Mouse (Mus musculus) adipocyte (in vitro differentiated cells): Measurements from ENCODE around the gene Ugt1a9.

Source experiments
- DNase-seq: peaks from one replicate; pipeline ENCODE4 v3.0.0-alpha.2; 2016; ENCODE audit warnings: low spot score

Gene Ugt1a9

DNA sequence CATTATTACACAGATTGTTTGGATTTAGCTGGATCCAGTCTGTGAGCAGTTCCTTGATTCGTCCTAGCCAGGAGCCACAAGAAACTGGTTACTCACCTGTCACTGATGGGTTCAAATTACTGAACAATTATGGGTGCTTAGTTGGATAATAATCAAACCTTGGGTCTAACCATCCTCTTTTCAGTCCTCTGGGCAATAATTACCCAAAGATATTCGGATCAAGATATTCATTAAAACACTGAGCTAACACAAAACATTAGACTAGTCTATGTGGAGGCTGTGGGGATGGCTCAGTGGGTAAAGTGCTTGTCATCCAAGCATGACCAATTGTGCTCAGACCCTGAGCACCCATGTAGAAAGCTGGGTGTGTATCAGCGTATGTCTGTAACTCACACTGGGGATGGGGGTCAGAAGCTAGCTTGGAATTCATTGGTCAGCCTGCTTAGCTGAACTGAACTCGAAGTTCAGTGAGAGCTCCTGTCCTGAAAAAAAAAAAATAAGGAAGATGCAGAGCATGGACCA lies 165.4 kb downstream of the Ugt1a9 start:
- no peak for DNase-seq

DNA sequence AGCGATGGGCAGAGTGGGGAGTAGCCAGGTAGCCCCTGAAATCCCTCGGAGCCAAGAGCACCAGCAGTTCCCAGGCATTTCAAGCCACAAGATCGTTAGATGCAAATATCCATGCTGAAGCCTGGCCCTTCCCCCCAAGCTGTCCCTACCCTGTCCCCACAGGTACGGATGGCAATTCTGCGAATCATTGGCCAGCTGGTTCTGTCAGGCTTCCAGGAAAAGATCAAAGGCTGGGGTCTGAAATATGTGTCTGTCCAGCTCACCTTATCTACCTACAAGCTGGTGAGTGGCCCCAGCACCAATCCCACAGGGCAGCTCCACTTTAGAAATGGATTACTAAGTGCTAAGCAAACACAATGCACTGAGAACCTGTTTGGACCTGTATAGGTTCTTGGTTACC lies 166.7 kb downstream of the Ugt1a9 start:
- no peak for DNase-seq

DNA sequence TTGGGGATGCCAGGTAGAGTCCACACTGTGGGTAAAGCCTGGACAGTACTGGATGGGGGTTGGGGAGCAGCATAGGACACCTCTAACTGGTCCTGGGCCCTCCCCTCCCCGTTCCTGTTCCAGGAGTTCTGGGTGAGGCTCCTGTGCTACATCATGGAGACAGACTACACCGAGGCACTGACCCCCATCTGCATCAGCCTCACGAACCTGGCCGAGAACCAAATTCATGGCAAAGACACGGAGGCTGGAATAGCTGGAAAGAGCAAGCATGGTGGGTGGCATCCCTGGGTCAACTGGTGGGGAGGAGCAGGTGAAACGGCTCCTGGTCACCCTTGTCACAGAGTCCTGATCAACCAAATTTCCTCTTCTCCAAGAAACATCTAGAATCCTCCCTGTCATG lies 168.2 kb downstream of the Ugt1a9 start:
- no peak for DNase-seq

DNA sequence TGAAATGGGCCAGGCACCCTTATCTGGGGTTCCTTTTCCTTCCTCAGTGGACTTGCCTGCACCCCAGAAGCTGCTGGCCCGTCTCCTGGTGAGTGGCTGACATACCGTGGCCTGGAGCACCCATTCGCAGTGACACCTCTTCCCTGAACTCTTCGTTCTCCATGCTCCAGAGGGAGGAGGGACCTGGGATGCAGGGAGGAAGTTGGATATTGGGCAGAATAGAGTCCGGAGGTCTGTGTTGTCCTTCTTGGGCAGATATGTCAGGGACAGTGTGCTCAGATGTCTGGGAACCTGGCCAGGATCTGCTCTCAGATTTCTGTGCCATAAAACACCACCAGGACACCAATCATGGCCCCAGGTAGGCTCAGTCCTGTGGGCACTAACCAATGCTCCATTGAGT lies 169.5 kb downstream of the Ugt1a9 start:
- no peak for DNase-seq

DNA sequence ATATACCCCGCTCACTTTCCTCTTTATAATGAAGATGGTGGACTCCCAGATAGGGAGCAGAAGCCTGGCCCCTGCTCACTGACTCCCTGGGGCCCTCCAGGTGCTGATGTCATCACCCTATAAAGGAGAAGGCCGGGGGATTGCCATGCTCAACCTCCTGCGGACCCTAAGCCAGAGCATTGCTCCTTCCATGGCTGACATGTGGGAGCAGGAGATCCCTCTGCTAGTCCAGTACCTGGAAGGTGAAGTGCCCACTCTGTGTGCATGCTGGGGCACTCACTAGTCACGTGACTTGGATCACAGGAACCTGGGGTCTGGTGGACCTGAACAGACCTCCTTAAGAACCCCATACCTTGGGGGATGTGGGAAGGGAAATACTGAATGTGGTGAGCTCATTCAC lies 170.0 kb downstream of the Ugt1a9 start:
- no peak for DNase-seq

DNA sequence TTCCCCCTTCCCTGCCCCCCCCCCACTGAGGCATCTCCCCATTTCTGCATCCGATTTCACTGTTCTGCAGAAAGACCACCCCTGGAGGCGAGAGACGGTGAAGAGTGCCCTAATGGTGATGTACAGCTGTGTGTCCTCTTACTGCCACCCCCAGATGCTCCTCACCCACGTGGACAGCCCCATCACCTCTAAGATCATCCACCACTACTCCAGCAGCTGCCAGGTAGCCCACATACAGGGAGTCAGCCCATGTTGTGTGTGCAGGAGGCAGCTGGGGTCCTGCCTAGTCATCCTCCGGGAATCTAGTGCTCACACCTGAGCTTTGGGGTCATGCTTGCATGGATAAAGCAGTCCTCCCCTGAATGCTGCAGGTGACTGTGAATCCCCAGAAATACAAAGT lies 173.3 kb downstream of the Ugt1a9 start:
- DNase-seq: no peak

DNA sequence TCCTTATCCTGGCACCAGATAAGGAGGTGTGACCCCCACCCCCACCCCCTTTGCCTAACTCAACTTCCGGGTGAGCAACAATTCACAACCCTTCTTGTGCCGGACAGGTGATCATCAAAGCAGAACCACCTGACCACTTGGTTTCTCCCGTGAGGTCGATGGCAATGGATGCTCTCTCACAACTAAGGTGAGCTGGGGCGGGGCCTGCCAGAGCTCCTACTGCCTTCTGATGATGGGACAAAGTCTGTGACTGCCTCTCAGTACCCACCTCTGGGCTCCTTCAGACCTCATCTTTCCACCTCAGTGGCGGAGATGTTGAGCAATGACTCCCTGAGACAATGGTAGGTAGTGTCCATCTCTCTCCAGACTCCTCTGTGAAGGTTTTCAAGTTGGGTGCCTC lies 175.3 kb downstream of the Ugt1a9 start:
- DNase-seq: no peak

DNA sequence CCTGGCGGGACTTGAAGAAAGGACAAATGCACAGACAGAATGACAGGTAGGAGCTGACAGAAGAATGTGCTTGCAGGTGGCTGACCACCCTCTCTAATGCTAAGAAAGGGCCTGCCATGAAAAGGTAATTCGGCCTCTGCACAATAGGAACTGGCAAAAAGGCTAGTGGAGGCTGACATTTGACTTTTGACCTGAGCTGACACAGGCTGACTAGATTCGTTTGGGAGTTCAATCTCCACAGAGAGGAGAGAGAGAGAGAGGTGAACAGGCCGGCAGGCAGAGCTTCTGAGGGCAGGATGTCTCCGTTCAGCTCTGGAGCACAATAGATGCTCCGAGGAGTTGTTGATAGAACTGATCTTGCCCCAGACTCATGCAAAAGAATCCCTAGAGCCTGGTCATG lies 175.8 kb downstream of the Ugt1a9 start:
- no peak for DNase-seq

DNA sequence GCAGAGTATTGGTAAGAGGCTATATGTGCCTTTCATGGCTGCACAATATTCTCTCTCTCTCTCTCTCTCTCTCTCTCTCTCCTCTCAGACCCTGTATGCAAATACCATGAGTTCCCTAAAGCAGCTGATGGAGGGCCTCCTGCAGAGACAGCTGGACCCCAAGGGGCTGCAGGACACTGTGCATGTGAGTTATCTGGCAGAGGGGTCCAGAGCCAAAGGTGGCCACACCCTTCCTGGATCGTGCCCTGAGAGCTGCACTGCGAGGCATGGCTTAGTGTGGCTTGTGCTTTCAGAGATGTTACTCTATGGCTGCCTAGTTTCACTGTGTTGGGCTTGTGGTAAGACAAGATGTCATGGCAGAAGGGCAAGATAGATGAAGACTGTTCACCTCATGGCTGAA lies 177.1 kb downstream of the Ugt1a9 start:
- DNase-seq: no peak

DNA sequence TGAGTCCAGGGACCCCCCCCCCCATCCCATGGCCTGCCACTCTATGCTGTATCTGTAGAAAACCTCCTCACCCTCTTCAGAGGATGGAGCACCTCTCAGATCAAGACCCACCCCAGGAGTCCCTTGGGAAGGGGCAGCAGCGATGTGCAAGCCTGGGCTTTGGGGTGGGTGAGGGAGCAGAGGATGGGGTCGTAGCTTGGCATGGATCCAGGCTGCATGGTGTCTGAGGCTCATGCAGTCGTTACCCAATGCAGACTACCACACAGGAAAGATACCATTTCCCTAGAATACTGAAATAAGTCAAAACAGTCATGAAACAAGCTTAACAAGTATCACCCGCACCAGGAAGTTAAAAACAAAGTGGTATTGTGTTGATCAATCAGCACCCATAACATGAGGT lies 178.1 kb downstream of the Ugt1a9 start:
- DNase-seq: no peak

DNA sequence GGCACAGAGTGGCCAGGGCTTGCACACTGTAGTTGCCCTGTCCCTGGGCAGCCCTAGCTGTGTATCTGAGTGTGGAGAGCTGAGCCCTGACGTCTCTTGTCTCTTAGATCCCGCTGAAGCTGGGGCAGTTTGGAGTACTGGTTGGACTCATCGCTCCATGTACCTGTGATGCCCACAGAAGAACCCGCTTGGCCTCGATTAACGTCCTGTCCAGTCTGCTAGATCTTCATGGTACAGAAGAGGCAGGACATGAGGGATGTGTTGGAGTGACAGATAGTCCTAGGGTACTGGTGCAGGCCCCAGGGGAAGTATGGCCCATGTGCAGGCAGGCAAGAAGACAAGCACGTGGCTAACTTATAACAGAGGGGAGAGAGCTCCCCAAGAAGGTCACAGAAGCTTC lies 179.0 kb downstream of the Ugt1a9 start:
- no peak for DNase-seq

DNA sequence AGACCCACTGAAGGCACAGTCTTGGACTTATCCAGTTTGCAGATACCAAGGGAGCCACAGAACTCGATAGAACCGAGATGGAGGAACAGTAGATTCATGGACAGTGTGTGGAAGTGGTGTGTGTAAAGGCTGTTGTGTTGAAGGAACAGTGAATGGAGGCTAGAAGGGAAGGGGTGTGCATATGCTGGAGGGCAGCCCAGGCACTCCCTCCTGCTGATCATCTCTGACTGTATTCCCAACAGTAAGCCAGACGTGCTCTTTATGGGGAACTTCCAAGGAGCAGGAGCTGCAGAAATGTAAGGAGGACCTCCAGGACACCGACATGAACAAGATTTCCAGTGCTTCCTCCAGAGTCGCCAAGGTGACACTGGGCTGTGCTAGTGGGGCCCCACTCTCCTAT lies 179.4 kb downstream of the Ugt1a9 start:
- DNase-seq: no peak

DNA sequence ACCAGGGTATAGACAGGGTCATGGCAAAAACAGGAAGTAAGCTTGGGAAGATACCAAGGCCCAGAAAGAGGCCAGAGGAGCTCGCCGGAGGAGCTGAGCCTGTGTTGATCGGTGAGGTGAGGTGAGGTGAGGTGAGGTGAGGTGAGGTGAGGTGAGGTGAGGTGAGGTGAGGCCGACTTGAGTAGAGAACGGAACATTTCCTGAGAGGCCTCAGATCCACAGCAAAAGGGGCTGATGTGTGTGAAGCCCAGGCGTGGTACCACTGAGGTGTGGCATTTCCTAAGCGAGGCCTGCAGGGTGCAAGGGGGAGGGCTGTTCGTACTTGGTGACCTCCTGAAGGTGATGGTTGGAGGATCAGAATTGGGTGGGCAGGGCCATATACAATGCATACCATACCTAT lies 182.5 kb downstream of the Ugt1a9 start:
- DNase-seq: no peak

DNA sequence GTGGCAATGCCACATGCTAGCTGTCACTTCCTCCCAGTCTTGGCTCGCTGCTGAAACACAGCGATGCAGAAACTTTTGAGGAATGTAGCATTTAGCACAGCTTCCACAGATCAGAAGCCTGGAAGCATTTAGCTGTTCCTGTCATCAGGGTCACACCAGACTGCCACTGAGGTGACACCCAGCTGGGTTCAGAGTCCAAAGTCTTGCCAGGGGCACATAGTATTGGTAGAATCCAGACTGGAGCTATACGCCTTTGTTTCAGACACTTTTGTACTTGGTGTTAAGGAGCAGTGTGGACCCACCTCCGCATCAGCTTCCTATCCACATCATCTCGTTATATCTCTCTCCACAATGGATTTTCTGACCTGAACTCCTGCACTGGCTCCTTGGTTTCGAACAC lies 182.9 kb downstream of the Ugt1a9 start:
- no peak for DNase-seq

DNA sequence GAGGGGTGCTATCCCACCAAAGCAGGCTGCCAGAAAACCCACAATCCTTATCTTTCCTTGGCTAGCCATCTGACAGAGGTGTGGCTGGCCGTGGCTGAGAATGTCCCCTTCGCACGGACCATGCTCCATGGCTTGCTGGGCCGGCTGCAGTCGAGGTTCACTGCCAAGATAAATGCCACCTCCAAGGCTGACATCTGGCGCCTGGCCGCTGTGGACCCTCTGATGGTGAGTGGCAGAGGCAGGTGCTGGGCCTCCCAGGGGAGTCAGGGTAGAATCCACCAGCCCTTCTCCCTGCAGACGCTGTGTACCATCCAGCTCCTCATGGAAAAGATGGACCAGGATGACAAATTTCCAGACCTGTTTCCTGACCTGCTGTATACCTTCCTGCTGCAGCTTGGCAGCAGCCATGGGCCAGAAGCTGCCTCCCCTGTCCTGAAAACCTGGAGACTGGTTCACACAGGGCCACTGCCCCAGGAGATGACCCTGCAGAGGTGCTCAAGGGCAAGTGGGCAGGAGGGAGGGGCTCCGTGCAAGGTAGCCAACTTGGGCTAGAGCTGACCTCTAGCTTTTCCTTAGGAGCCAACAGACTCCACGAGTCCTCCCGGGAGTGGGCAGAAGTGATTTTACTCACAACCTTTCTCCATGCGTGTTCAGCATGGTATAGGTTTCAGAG lies 184.3 kb downstream of the Ugt1a9 start:
- no peak for DNase-seq

DNA sequence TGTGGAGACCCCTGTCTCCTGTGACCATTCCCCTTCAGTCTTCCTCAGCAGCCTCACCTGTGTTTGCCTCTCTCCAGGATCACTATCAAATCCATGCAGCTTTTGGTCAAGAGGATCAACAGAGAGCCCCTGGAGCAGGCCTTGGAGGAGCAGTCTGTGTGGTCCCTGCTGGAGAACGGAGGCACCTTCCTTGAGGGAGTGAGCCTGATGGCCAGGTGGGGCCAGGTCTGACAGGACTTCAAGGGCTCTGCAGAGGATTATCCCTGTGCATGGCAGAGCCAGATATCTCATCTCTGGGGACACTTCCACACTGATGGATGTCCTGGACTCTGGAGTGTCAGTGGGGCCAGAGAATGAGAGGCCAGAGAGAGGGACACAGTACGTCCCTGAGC lies 184.9 kb downstream of the Ugt1a9 start:
- DNase-seq: no peak

DNA sequence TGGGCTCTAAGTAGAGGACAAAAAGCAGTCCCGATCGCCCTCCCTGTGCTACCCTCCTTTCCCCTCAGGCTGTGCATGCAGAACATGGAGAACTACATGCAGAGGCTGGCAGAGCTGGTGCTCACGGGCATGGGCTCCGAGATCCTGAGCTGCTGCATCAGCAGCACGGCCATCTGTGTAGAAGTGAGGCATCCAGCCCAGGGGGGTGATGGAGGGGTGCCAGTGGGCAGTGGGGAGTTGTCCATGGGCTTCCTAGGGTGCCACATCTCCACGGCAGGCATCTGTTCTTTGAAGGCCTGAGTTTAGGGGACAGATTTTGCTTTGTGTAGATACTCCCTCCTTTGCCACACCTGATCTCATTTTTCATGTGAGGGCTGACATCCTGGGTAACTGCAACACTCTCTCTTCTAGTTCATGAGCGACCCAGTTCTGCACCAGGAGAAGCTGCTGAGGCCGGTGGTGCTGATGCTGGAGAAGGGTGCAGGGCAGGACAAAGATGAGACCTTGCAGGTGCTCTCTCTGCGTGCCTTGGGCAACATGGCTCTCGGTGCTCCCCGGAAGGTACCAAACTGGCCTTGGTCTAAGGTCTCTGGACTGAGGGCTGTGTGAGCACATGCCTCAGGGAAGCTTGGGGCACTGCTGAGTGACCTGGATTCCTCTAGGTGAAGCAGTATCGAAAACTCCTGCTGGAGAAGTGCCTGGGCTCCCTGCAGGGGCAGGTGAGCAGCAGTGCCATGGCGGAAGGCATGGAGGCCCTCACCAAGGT lies 185.6 kb downstream of the Ugt1a9 start:
- no peak for DNase-seq

DNA sequence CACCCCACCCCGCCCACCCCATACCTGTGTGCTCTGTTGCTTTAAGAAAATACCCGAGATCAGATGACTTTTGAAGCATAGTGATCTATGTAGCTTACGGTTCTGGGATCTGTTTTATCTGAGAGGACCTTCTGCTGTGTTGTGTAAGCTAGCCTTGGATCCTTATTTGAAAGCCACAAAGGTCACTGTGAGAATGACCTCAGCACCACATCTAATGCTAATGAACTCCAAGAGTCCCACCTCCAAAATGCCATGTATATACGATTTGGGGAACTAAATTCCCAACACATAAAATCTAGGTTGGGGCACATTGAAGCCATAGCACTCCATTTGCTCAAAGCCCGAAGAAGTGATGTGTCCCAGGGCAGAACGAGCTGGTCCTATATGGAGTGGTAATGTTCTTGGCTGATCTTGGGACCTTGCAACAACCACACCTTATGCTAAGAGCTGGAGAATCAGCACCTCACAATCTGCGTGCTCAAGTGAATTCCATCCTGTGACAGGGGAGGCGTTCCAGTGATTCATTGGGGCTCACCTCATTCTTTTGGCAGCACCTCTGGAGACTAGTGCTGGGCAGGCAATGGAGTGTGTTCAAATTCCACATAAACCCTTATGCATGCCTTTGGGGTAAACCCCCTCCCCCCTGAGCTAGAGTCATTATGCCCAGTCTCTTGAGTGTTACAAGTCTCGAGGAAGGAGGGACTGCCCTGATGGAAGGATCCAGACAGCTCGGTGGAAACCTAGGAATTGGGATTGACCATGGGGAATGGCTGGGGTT lies 186.5 kb downstream of the Ugt1a9 start:
- DNase-seq: no peak

DNA sequence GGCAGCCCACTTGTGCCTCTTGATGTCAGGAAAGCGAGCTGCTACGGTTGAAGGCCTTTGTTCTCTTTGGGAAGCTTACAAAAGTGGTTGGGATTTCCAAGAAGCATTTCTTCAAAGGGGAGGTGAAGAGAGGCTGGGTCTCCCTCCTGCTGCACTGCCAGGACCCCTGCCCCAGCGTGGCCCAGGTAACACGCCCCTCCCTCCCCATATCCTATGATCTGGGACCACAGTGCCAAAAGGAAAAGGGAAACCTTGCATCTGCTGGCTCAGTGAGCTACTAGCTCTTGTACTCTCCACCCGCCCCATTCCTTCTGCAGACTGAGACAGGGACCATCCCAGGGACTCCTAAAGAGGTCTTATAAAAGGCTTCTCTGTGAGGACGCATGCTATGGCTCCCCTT lies 187.1 kb downstream of the Ugt1a9 start:
- no peak for DNase-seq

DNA sequence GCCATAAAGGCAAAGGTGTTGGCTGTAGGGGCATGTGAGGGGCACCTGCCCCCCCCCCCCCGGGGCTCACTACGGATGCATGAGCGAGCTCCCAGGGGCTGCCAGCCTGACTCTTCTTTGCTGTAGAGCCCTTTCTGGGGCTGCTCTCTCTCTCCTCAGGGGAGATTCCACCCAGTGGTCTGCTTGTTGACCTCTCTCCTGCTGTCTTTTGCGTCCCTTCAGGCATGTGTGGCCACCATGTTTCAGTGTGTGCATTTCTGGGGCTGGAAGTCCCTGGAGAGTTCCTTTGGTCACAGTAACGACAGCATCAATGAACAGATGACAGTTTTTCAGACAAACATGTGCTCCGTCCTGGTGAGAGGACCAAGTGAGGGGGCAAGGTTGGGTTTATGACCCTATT lies 187.8 kb downstream of the Ugt1a9 start:
- DNase-seq: no peak

DNA sequence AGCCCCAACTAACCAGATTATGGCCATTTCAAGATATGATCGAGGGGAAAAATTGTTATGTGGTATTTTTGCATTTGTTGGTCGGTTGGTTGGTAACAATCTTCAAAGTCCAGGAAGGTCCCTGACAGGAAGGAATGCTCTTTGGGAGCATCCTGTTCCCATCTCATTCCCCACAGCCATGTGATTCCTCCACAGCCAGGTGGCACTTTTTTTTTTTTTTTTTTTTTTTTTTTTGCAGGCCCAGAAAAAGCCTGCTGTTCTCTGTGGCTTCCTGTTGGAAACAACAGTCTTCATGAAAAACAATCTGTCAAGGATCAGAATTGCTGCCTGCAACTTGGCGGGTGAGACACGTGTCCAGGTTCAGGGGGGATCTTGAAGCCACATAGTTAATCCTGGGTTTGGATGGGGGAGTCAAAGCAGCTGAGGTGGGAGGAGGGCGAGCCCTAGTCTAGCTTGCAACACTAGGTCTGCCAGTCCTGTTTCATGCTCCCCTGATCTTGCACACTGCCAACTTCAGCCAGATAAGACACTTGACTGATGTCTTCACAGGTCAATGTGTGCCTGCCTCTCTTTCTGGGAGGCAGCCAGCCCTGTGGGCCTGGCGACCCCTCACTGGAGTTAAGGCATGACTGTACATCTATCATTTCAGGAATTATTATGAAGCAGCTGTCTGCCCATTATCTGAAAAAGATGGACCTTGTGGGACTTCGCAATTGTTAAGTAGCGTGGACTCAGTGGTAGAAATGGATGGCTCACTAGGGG lies 188.5 kb downstream of the Ugt1a9 start:
- no peak for DNase-seq

DNA sequence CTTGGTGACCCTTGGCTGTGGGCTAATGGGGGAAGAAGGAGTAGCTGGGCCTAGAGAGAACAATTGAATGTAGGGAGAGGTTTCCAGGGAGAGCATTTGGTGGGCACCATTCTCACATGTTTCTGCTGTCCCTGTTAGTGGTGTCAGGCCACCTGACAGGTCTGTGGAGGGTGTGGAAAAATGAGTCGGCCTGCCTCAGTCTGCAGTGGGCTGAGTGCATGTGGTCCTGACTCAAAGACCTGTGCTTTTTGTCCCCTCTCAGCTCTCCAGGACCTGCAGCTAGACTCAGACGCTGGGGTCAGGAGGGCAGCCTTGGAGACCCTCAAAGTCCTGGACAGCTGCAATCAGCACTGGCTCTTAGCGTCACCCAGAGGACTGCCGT lies 189.0 kb downstream of the Ugt1a9 start:
- DNase-seq: no peak
